Mouse (Mus musculus) ES-Bruce4 (cell line): ENCODE data around the gene Lrrk1.

Experiments
- CTCF ChIP-seq: IDR thresholded peaks from one replicate; pipeline ENCODE4 v1.8.1; 2011; ENCODE audit warnings: low read depth, low read length
- EP300 ChIP-seq: IDR thresholded peaks from 2 replicates; pipeline ENCODE4 v1.6.1; 2011; ENCODE audit warnings: low read depth, low read length; ENCODE audit not compliant: insufficient read depth
- POLR2A ChIP-seq: IDR thresholded peaks from one replicate; pipeline ENCODE4 v1.8.1; 2011; ENCODE audit warnings: low read length; ENCODE audit not compliant: insufficient read depth

- TF ChIP-seq POLR2A (no peak), EP300 (no peak), CTCF (no peak)
Observed at GRCm38 (mm10) chr7:66397288-66397687, 9.1 kb upstream of the Lrrk1 start.
